Mouse (Mus musculus) testis, adult 2 months (tissue): ENCODE measurements around the gene Fxyd7. TPM values are rescaled to one million over a fixed set of nuclear protein-coding genes. Genes with fewer than 3 reads are reported as not detected.

Source experiments
- H3K27ac ChIP-seq: fragments of 200-500 bp; 2 replicates; pipeline ENCODE4 v1.5.1; 2012; ENCODE audit warnings: low read depth, low read length; ENCODE audit not compliant: control insufficient read depth, insufficient read depth
- H3K27me3 ChIP-seq: fragments of 200-500 bp; 2 replicates; pipeline ENCODE4 v1.6.1; 2012; ENCODE audit warnings: mild to moderate bottlenecking, low read length, moderate library complexity; ENCODE audit not compliant: control insufficient read depth, insufficient read depth
- H3K36me3 ChIP-seq: fragments of 200-500 bp; 2 replicates; pipeline ENCODE4 v1.6.1; 2012; ENCODE audit warnings: mild to moderate bottlenecking, low read length; ENCODE audit not compliant: control insufficient read depth, insufficient read depth
- H3K4me1 ChIP-seq: fragments of 200-500 bp; 2 replicates; pipeline ENCODE4 v1.6.1; 2012; ENCODE audit warnings: low read length; ENCODE audit not compliant: control insufficient read depth, insufficient read depth
- H3K4me3 ChIP-seq: fragments of 200-500 bp; 2 replicates; pipeline ENCODE4 v1.5.1; 2012; ENCODE audit warnings: low read depth, mild to moderate bottlenecking, low read length, moderate library complexity, mixed read lengths; ENCODE audit not compliant: control insufficient read depth
- CTCF ChIP-seq: fragments of 200-500 bp; IDR thresholded peaks from 2 replicates; pipeline ENCODE4 v1.5.1; 2012; ENCODE audit warnings: low read depth, mild to moderate bottlenecking, inconsistent platforms, low read length, moderate library complexity; ENCODE audit not compliant: control insufficient read depth, insufficient read depth, insufficient replicate concordance
- POLR2A ChIP-seq: fragments of 200-500 bp; IDR thresholded peaks from 2 replicates; pipeline ENCODE4 v1.6.1; 2012; ENCODE audit warnings: low read depth, mild to moderate bottlenecking, inconsistent platforms, low read length, moderate library complexity; ENCODE audit not compliant: control insufficient read depth
- polyA plus RNA-seq: library from polyadenylated mRNA; depleted of rRNA; stranded (reverse); fragments of >200 nt; gene quantifications from 2 replicates; pipeline ENCODE4 v1.2.3, GENCODE M21; 2012

Gene Fxyd7
- polyA plus RNA-seq, 1 experiment = 1.6 TPM

DNA sequence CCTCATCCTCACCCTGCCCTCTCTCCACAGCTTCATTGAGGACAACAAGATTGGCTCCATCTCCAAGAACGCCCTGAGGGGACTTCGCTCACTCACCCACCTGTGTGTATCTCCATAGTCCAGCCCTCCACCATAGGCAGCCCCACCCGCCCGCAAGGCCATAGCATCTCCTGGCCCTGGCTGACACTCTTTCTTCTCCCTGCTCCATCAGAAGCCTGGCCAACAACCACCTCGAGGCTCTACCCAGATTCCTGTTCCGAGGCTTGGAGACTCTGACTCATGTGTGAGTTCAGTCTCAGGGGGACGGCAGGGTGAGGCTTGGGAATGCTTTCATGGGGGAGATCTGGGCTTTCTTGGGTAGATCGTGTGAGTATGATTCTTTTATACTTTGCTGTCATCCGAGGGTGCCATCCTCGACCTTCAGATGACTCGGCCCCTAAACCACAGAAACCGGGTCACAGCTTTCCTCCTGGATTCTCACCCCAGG, 11.8 kb upstream of the Fxyd7 start:
- Histone ChIP-seq H3K36me3 (no peaks in the 10 kb centered on the region), H3K27ac (no peak overlapping the region)

DNA sequence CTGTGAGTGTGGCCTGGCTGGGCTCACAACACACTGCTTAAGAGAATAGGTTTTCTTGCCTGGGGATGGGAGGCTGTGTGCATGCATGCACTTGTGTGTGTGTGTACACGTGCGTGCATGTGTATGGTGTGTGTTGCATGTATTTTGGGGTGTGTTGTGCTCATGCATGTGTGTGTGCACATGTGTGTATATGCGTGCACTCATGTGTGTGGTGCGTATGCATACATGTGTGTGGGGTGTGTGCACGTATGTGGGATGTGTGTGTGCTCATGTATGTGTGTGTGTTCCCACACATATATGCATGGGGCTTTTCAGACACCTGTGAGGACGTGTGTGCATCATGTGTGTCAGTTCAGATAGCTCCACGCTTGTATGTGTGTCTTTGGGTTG, 9.3 kb upstream of the Fxyd7 start:
- Histone ChIP-seq H3K27me3 (no peaks in the 10 kb centered on the region), H3K36me3 (no peaks in the 10 kb centered on the region), H3K4me1 (peaks cover 6% of the 10 kb centered on the region), H3K4me3 (no peak overlapping the region), H3K27ac (no peak overlapping the region)
- no peak for TF ChIP-seq CTCF
- TF ChIP-seq POLR2A = no peak

More for the DNA sequence above, 11.8 kb upstream of the Fxyd7 start:
- peaks cover 12% of the 10 kb centered on the region for H3K4me1 ChIP-seq
- no peak for TF ChIP-seq POLR2A
- no peak for TF ChIP-seq CTCF
- H3K4me3 ChIP-seq = no peak overlapping the region
- H3K27me3 ChIP-seq = no peaks in the 10 kb centered on the region

DNA sequence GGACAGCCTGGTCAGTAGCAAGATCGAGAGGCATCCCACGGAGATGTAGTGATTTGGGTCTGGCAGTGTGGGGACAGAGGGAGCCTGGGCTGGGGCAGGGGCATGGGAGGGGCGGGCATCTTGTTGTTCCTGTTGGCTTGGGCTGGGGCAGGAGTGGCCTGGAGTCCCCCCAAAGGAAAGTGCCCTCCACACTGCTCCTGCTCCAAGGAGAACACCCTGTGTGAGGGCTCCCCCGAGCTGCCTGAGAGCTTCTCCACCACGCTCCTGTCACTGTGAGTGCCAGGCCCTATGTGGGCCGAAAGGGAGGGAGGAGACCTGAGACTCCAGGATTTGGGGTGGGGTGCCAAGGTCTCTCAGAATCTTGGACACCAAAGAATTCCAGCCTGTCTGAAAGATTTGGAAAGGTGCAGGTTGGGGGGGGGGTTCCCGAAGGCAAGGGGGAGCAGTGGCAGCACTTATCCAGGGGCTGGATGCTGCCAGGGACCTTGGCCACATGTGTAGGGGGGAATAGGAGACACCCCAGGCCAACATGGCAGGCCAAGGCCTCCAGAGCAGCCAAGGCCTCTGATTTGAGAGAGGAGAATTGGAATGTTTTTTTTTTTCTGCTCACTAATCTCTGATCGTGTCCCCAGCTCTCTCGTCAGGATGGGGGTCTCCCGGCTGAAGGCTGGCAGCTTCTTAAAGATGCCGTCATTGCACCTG, 8.8 kb upstream of the Fxyd7 start:
- TF ChIP-seq CTCF (no peak), POLR2A (no peak)
- Histone ChIP-seq H3K4me3 (no peak overlapping the region), H3K27ac (peak overlapping the region; percentile 37; the same call in 1 of the 2 replicates)

DNA sequence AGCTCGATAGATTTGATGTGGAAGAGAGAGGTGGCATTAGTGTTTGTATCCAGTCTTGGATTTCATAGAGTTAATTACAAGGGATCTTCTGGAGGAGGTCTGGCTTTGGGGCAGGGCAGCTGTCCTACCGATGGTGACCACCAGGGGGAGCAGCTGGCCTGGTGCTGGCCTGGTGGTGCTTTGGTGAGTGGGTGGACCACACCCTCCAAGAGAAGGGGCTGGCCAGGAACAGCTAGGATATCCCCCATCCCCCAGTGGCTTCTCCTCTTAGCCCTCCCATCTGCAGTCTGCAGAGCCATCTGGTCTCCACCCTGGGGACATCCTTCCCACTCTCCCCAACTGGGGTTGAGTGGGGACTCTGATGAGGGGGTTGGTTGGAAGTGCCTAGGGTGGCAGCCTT, 7.8 kb upstream of the Fxyd7 start, which contains the start of gene Lgi4:
Lgi4 (plus strand) TSS at position 235 of the 400 bp plus-strand sequence.
- TF ChIP-seq CTCF (peak; percentile 99), POLR2A (no peak)
- Histone ChIP-seq H3K4me3 (no peak within 1 kb of the TSS), H3K36me3 (no peaks in the 10 kb centered on the region), H3K4me1 (peaks cover 6% of the 10 kb centered on the region), H3K27ac (peak within 1 kb of the TSS; percentile 63; the same call in 1 of the 2 replicates), H3K27me3 (no peaks in the 10 kb centered on the region)

More for the DNA sequence above, 8.8 kb upstream of the Fxyd7 start:
- peaks cover 6% of the 10 kb centered on the region for H3K4me1 ChIP-seq
- H3K27me3 ChIP-seq = no peaks in the 10 kb centered on the region
- no peaks in the 10 kb centered on the region for H3K36me3 ChIP-seq

DNA sequence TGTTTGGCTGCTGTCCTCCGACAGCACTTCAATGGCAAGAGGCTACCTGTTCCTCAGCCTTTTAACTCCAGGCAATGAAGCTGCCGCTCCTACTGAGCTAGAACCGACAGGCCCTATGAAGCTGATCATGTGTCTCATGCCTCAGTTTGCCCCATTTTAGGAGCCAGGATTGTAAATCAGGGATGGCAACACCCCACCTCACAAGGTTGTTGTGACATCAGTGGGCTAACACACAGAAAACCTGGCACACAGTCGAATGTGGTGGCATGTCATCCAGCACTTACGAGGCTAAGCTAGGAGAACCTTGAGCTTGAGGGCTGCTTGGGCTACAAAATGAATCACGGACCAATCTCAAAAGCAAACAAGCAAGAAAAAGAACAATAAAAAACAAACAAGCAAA, 6.9 kb upstream of the Fxyd7 start:
- Histone ChIP-seq H3K27ac (peak overlapping the region; percentile 63; the same call in 1 of the 2 replicates), H3K36me3 (no peaks in the 10 kb centered on the region), H3K4me3 (no peak overlapping the region), H3K27me3 (no peaks in the 10 kb centered on the region), H3K4me1 (peaks cover 8% of the 10 kb centered on the region)
- TF ChIP-seq POLR2A (no peak), CTCF (no peak)

- no peak overlapping the region for H3K4me3 ChIP-seq
- H3K27me3 ChIP-seq = no peaks in the 10 kb centered on the region
- peaks cover 9% of the 10 kb centered on the region for H3K4me1 ChIP-seq
- H3K27ac ChIP-seq = peak overlapping the region; percentile 63
- TF ChIP-seq POLR2A (no peak), CTCF (no peak)
- H3K36me3 ChIP-seq = no peaks in the 10 kb centered on the region
These were observed 6.5 kb upstream of the Fxyd7 start for GRCm38 (mm10) chr7:31057730-31058129.

- TF ChIP-seq CTCF (no peak), POLR2A (no peak)
- Histone ChIP-seq H3K4me3 (no peak within 1 kb of the TSS), H3K27me3 (no peaks in the 10 kb centered on the region), H3K4me1 (peaks cover 9% of the 10 kb centered on the region), H3K27ac (peak within 1 kb of the TSS; percentile 63), H3K36me3 (no peaks in the 10 kb centered on the region)
These were observed 5.8 kb upstream of the Fxyd7 start, which contains the start of gene Fxyd1 for GRCm38 (mm10) chr7:31057071-31057470. Gene Fxyd1 (minus strand): TSS chr7:31057199.
